Mouse (Mus musculus): ENCODE data around the gene Ipmk. TPM values are rescaled to one million over a fixed set of nuclear protein-coding genes. Genes with fewer than 3 reads are reported as not detected.

Ipmk gene
- polyA plus RNA-seq, 1 experiment from 2014 or later: 17.2 TPM

DNA sequence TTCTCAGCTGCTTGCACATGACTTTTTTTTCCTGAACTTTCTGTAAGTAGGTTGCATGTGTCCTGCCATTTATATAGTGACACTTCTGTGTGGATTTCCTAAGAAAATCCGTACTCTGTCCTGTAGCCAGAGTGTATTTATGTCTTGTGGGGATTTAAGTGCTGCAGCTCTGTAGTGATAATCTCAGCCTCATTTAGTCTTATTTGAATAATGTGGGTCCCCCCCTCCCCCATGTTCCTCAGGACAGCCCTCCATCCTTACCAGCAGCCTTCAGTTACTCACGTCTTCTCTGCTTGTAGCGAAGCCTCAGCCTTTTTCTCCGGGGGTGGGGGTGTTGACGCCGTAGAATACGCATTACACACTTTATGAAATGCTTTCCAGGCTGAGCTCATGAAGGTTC, 3.7 kb downstream of the Ipmk start:
- H3K9ac ChIP-seq: no peak overlapping the region
- H3K9me3 ChIP-seq (ENCODE audit: low read depth, low read length): no peaks in the 10 kb centered on the region
- H3K4me2 ChIP-seq: no peak overlapping the region
- 89% methylated on average over 7 of the region's 7 CpGs for WGBS
- TF ChIP-seq CTCF (IDR thresholded peaks at IDR 0.05; ENCODE audit: low read depth): no peak
- no peaks in the 10 kb centered on the region for H3K4me1 ChIP-seq (ENCODE audit: insufficient read depth)
- H3K27me3 ChIP-seq (ENCODE audit: insufficient read depth, low read length): no peaks in the 10 kb centered on the region
- ATAC-seq (ENCODE audit: insufficient read depth) (no peak), DNase-seq (no peak)
- H3K36me3 ChIP-seq (ENCODE audit: insufficient read depth): 0 out of 2 replicates have a peak, but pooled peaks cover 4% of the 10 kb centered on the region
- H3K4me3 ChIP-seq (ENCODE audit: low read depth, low read length): no peak overlapping the region
- no peak overlapping the region for H3K27ac ChIP-seq (ENCODE audit: low read depth)

DNA sequence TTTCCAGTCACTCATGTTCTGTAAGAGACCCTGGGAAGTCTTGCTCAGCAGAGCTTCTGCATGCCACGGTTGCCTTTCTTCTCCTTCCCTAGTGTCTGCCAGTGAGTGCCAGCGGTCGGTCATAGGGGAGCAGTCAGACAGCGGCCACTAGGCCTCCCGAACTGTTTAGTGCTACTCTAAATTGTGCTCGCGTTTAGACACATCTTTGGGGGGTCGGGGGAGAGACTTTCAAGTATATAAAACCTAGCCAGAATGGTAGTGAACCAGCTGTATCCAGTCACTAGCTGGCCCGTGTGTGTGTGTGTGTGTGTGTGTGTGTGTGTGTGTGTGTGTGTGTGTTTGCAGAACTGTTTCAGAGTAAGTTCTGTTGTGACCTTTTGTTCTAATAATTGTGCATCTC, 6.3 kb downstream of the Ipmk start:
- 0 out of 2 replicates have a peak, but pooled peaks cover 4% of the 10 kb centered on the region for H3K36me3 ChIP-seq (ENCODE audit: insufficient read depth)
- H3K27me3 ChIP-seq (ENCODE audit: insufficient read depth, low read length): no peaks in the 10 kb centered on the region
- no peak for DNase-seq
- no peak overlapping the region for H3K9ac ChIP-seq
- 43% methylated on average over 9 of the region's 9 CpGs for WGBS
- 0 out of 2 replicates have a peak overlapping the region, but pooled peaks have one; percentile 8 for H3K27ac ChIP-seq (ENCODE audit: low read depth)
- no peaks in the 10 kb centered on the region for H3K4me1 ChIP-seq (ENCODE audit: insufficient read depth)
- H3K4me3 ChIP-seq (ENCODE audit: low read depth, low read length): no peak overlapping the region
- peak; percentile 38; the same call in 1 of the 2 replicates for ATAC-seq (ENCODE audit: insufficient read depth)
- H3K4me2 ChIP-seq: no peak overlapping the region
- no peaks in the 10 kb centered on the region for H3K9me3 ChIP-seq (ENCODE audit: low read depth, low read length)
- no peak for TF ChIP-seq CTCF (IDR thresholded peaks at IDR 0.05; ENCODE audit: low read depth)

- H3K4me2 ChIP-seq: no peak overlapping the region
- H3K4me1 ChIP-seq (ENCODE audit: insufficient read depth): no peaks in the 10 kb centered on the region
- H3K27ac ChIP-seq (ENCODE audit: low read depth): no peak overlapping the region
- ATAC-seq (ENCODE audit: insufficient read depth) (no peak), DNase-seq (no peak)
- 88% methylated on average over 12 of the region's 12 CpGs for WGBS
- TF ChIP-seq CTCF (IDR thresholded peaks at IDR 0.05; ENCODE audit: low read depth): no peak
- no peak overlapping the region for H3K9ac ChIP-seq
- H3K27me3 ChIP-seq (ENCODE audit: insufficient read depth, low read length): no peaks in the 10 kb centered on the region
- H3K36me3 ChIP-seq (ENCODE audit: insufficient read depth): 0 out of 2 replicates have a peak, but pooled peaks cover 4% of the 10 kb centered on the region
- H3K4me3 ChIP-seq (ENCODE audit: low read depth, low read length): no peak overlapping the region
- no peaks in the 10 kb centered on the region for H3K9me3 ChIP-seq (ENCODE audit: low read depth, low read length)
Observed at GRCm38 (mm10) chr10:71354947-71355346, 7.4 kb downstream of the Ipmk start.

- no peaks in the 10 kb centered on the region for H3K9me3 ChIP-seq (ENCODE audit: low read depth, low read length)
- peak; percentile 69 for ATAC-seq (ENCODE audit: insufficient read depth)
- no peak overlapping the region for H3K27ac ChIP-seq (ENCODE audit: low read depth)
- 35% methylated on average over 7 of the region's 7 CpGs for WGBS
- H3K36me3 ChIP-seq (ENCODE audit: insufficient read depth): 0 out of 2 replicates have a peak, but pooled peaks cover 3% of the 10 kb centered on the region
- H3K9ac ChIP-seq: no peak overlapping the region
- peak; percentile 92 for DNase-seq
- H3K27me3 ChIP-seq (ENCODE audit: insufficient read depth, low read length): no peaks in the 10 kb centered on the region
- H3K4me3 ChIP-seq (ENCODE audit: low read depth, low read length): no peak overlapping the region
- peaks cover 6% of the 10 kb centered on the region; the same call in 1 of the 2 replicates for H3K4me1 ChIP-seq (ENCODE audit: insufficient read depth)
- H3K4me2 ChIP-seq: no peak overlapping the region
- no peak for TF ChIP-seq CTCF (IDR thresholded peaks at IDR 0.05; ENCODE audit: low read depth)
Observed at GRCm38 (mm10) chr10:71361044-71361443, 13.5 kb downstream of the Ipmk start.

DNA sequence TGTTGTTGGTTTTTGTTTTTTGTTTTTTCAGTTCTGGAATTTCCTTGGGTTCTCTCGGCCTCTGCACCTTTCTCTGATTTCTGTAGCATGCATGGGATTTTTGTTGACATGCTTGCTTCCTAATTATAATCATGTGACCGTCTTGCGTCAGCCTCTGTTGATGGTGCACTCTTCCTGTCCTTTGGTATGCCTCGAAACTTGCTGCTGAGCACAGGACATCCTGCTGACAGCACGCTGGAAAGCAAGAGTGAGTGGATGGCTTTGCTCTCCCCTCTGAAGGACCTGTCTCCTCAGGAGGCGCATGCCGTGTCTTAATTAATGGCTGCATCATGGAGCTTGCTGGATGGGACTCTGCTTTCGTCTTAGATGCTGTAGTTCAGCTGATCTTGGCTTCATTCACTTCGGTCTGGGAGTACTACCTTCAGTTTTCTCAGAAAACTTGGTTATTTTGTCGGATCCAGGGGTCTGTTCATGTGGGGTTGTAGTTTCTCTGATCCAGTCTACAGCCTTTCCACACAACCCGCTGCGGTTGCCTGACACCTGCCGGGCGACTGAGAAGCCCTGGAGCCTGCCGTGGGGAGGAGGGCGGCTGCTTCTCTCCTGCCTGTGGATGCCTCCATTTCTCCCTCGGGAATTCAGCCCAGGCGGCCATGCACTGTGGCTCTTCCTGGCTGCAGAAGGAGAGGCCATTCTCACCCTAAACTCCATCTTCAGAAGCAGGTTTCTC, 14.4 kb downstream of the Ipmk start:
- H3K4me3 ChIP-seq (ENCODE audit: low read depth, low read length): no peak overlapping the region
- H3K27me3 ChIP-seq (ENCODE audit: insufficient read depth, low read length): no peaks in the 10 kb centered on the region
- no peak overlapping the region for H3K9ac ChIP-seq
- no peak for TF ChIP-seq CTCF (IDR thresholded peaks at IDR 0.05; ENCODE audit: low read depth)
- DNase-seq: peak; percentile 60
- no peaks in the 10 kb centered on the region for H3K9me3 ChIP-seq (ENCODE audit: low read depth, low read length)
- no peak; the same call in 1 of the 2 replicates for ATAC-seq (ENCODE audit: insufficient read depth)
- 0 out of 2 replicates have a peak, but pooled peaks cover 3% of the 10 kb centered on the region for H3K36me3 ChIP-seq (ENCODE audit: insufficient read depth)
- WGBS: 25% methylated on average over 18 of the region's 18 CpGs
- no peak overlapping the region for H3K27ac ChIP-seq (ENCODE audit: low read depth)
- H3K4me1 ChIP-seq (ENCODE audit: insufficient read depth): peaks cover 6% of the 10 kb centered on the region; the same call in 1 of the 2 replicates
- H3K4me2 ChIP-seq: peak overlapping the region; percentile 44; the same call in 1 of the 2 replicates

- Histone ChIP-seq H3K27me3 (ENCODE audit: insufficient read depth, low read length) (no peaks in the 10 kb centered on the region), H3K9ac (no peak overlapping the region), H3K36me3 (ENCODE audit: insufficient read depth) (0 out of 2 replicates have a peak, but pooled peaks cover 3% of the 10 kb centered on the region), H3K4me3 (ENCODE audit: low read depth, low read length) (no peak overlapping the region), H3K27ac (ENCODE audit: low read depth) (no peak overlapping the region), H3K4me2 (no peak overlapping the region), H3K9me3 (ENCODE audit: low read depth, low read length) (no peaks in the 10 kb centered on the region), H3K4me1 (ENCODE audit: insufficient read depth) (peaks cover 6% of the 10 kb centered on the region; the same call in 1 of the 2 replicates)
- ATAC-seq (ENCODE audit: insufficient read depth): no peak
- DNase-seq: peak; percentile 21
- TF ChIP-seq CTCF (IDR thresholded peaks at IDR 0.05; ENCODE audit: low read depth): no peak
- 59% methylated on average over 8 of the region's 8 CpGs for WGBS
Observed at GRCm38 (mm10) chr10:71363440-71363839, 15.9 kb downstream of the Ipmk start.

DNA sequence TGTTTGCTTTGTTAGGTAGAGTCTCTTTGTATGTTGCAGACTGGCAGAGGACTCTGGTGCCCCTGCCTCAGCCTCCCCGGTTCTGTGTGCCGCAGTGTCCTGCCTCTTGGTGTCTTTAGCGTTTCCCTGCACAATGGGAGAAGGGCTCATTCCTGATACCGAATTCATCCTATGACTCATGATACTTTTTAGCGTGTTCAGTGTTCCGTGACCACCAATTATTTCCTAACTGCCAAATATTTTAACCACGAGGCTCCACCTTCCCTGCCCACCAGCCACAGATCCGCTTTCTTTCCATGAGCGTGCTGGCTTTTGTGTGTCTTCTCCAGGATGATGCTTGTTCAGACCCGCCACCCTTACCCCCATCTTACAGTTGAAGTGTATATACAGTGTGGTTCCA, 16.3 kb downstream of the Ipmk start:
- H3K27ac ChIP-seq (ENCODE audit: low read depth): no peak overlapping the region
- H3K9ac ChIP-seq: no peak overlapping the region
- H3K36me3 ChIP-seq (ENCODE audit: insufficient read depth): 0 out of 2 replicates have a peak, but pooled peaks cover 3% of the 10 kb centered on the region
- H3K27me3 ChIP-seq (ENCODE audit: insufficient read depth, low read length): no peaks in the 10 kb centered on the region
- no peak for ATAC-seq (ENCODE audit: insufficient read depth)
- 95% methylated on average over 10 of the region's 10 CpGs for WGBS
- DNase-seq: no peak
- peaks cover 6% of the 10 kb centered on the region; the same call in 1 of the 2 replicates for H3K4me1 ChIP-seq (ENCODE audit: insufficient read depth)
- no peak overlapping the region for H3K4me3 ChIP-seq (ENCODE audit: low read depth, low read length)
- no peak for TF ChIP-seq CTCF (IDR thresholded peaks at IDR 0.05; ENCODE audit: low read depth)
- no peak overlapping the region for H3K4me2 ChIP-seq
- H3K9me3 ChIP-seq (ENCODE audit: low read depth, low read length): no peaks in the 10 kb centered on the region
